Mouse (Mus musculus) layer of hippocampus, postnatal 36 days (tissue): ENCODE data around the gene Rab44. TPM values are rescaled to one million over a fixed set of nuclear protein-coding genes. Genes with fewer than 3 reads are reported as not detected.
"Not testable (repeated sequence)": the region's sequence is repeated elsewhere in the genome, so short reads cannot be mapped to it uniquely, and the experiment has no call there.

Experiments used
- DNase-seq, 2 experiments: peaks; one replicate each; pipeline ENCODE4 v3.0.0; 2022
- total RNA-seq, 2 experiments: library from RNA; stranded (reverse); gene quantifications; 2 replicates each; pipeline ENCODE4 v1.2.3; 2021

Gene Rab44
- total RNA-seq, 2 experiments from 2014 or later: not detected

- DNase-seq: no peak
These were observed 22.5 kb upstream of the Rab44 start for GRCm38 (mm10) chr17:29091348-29091944.

- no peak for DNase-seq
These were observed 21.4 kb upstream of the Rab44 start for GRCm38 (mm10) chr17:29092497-29092896.

- DNase-seq: peak; percentile 65 to 71
These were observed 20.6 kb upstream of the Rab44 start for GRCm38 (mm10) chr17:29093110-29093952.

- no peak for DNase-seq
These were observed 20.0 kb upstream of the Rab44 start for GRCm38 (mm10) chr17:29093961-29094309.

- peak; percentile 32 to 64 for DNase-seq
These were observed 19.4 kb upstream of the Rab44 start for GRCm38 (mm10) chr17:29094310-29095181.

GRCm38 (mm10) chr17:29095201-29095733 is 18.7 kb upstream of the Rab44 start:
- peak; percentile 95 to 97 for DNase-seq

- no peak for DNase-seq
These were observed 17.7 kb upstream of the Rab44 start for GRCm38 (mm10) chr17:29096245-29096644.

- DNase-seq: no peak
These were observed 16.9 kb upstream of the Rab44 start for GRCm38 (mm10) chr17:29096851-29097561.

- no peak for DNase-seq
These were observed 15.7 kb upstream of the Rab44 start for GRCm38 (mm10) chr17:29098291-29098690.

- no peak for DNase-seq
These were observed 14.9 kb upstream of the Rab44 start for GRCm38 (mm10) chr17:29099076-29099475.

- DNase-seq: no peak
These were observed 13.3 kb upstream of the Rab44 start for GRCm38 (mm10) chr17:29100627-29101026.

- DNase-seq: not testable (repeated sequence)
These were observed 3.6 kb upstream of the Rab44 start for GRCm38 (mm10) chr17:29110356-29110755.

GRCm38 (mm10) chr17:29111332-29111731 is 2.6 kb upstream of the Rab44 start:
- no peak for DNase-seq

GRCm38 (mm10) chr17:29116023-29116422 is 2.1 kb downstream of the Rab44 start:
- DNase-seq: no peak

GRCm38 (mm10) chr17:29117006-29117648 is 3.2 kb downstream of the Rab44 start:
- no peak for DNase-seq

GRCm38 (mm10) chr17:29118057-29118456 is 4.1 kb downstream of the Rab44 start:
- DNase-seq: no peak

- DNase-seq: no peak
These were observed 6.7 kb downstream of the Rab44 start for GRCm38 (mm10) chr17:29120666-29121065.

- no peak for DNase-seq
These were observed 8.9 kb downstream of the Rab44 start for GRCm38 (mm10) chr17:29122817-29123216.

GRCm38 (mm10) chr17:29123578-29124174 is 9.7 kb downstream of the Rab44 start:
- DNase-seq: no peak

GRCm38 (mm10) chr17:29126561-29126960 is 12.6 kb downstream of the Rab44 start:
- no peak for DNase-seq

- no peak for DNase-seq
These were observed 15.4 kb downstream of the Rab44 start for GRCm38 (mm10) chr17:29129341-29129740.
